Mouse (Mus musculus): ENCODE results near the gene Slco2a1. TPM values are rescaled to one million over a fixed set of nuclear protein-coding genes. Genes with fewer than 3 reads are reported as not detected.

Slco2a1 gene
- polyA plus RNA-seq, 1 experiment from 2014 or later = 6.0 TPM

DNA sequence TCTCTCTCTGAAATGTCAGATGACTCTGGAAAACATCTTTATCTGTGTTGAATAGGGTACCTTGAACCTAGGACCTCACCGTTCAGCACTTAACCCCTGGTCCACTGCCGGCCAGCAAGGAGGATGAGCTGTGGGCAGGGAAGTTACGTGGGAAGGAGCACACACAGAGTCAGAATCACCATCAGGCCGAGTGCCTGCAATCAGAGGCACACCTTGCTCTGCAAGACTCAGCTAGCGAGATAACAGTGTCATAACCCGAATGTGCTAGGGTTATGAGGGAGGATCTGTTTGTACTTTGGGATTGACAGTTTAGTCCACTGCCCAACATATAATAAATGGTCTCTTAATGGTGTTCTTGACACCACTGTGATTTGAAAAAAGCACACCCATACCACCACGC, 50.2 kb downstream of the Slco2a1 start:
- Histone ChIP-seq H3K27ac (no peak overlapping the region), H3K4me3 (no peak overlapping the region), H3K36me3 (no peaks in the 10 kb centered on the region), H3K4me1 (replicated peaks) (peaks cover 2% of the 10 kb centered on the region; the same call in 1 of the 2 replicates), H3K27me3 (no peaks in the 10 kb centered on the region), H3K9me3 (replicated peaks) (no peaks in the 10 kb centered on the region), H3K4me2 (no peak overlapping the region), H3K9ac (no peak overlapping the region)
- WGBS = 68% methylated on average over 7 of the region's 7 CpGs
- no peak for ATAC-seq (replicated peaks; ENCODE audit: insufficient number of reproducible peaks, insufficient read depth, low FRiP score, low read depth)

- Histone ChIP-seq H3K27me3 (no peaks in the 10 kb centered on the region), H3K4me1 (replicated peaks) (peaks cover 2% of the 10 kb centered on the region; the same call in 1 of the 2 replicates), H3K4me2 (no peak overlapping the region), H3K9ac (no peak overlapping the region), H3K4me3 (no peak overlapping the region), H3K36me3 (no peaks in the 10 kb centered on the region), H3K27ac (no peak overlapping the region), H3K9me3 (replicated peaks) (no peaks in the 10 kb centered on the region)
- 63% methylated on average over 2 of the region's 2 CpGs for WGBS
- ATAC-seq (replicated peaks; ENCODE audit: insufficient number of reproducible peaks, insufficient read depth, low FRiP score, low read depth) = no peak
Observed at GRCm38 (mm10) chr9:103040581-103040980, 52.1 kb downstream of the Slco2a1 start.

- H3K4me1 ChIP-seq (replicated peaks) = peaks cover 2% of the 10 kb centered on the region; the same call in 1 of the 2 replicates
- H3K4me3 ChIP-seq = no peak overlapping the region
- H3K4me2 ChIP-seq = no peak overlapping the region
- H3K36me3 ChIP-seq = no peaks in the 10 kb centered on the region
- WGBS = 74% methylated on average over 1 of the region's 1 CpGs
- H3K9ac ChIP-seq = no peak overlapping the region
- no peaks in the 10 kb centered on the region for H3K9me3 ChIP-seq (replicated peaks)
- no peaks in the 10 kb centered on the region for H3K27me3 ChIP-seq
- H3K27ac ChIP-seq = no peak overlapping the region
- ATAC-seq (replicated peaks; ENCODE audit: insufficient number of reproducible peaks, insufficient read depth, low FRiP score, low read depth) = no peak
Observed at GRCm38 (mm10) chr9:103045406-103045805, 56.9 kb downstream of the Slco2a1 start.

GRCm38 (mm10) chr9:103049049-103049511, 60.6 kb downstream of the Slco2a1 start:
- Histone ChIP-seq H3K27ac (no peak overlapping the region), H3K27me3 (no peaks in the 10 kb centered on the region), H3K36me3 (no peaks in the 10 kb centered on the region), H3K9me3 (replicated peaks) (no peaks in the 10 kb centered on the region), H3K4me1 (replicated peaks) (0 out of 2 replicates have a peak, but pooled peaks cover 2% of the 10 kb centered on the region), H3K4me3 (no peak overlapping the region), H3K9ac (no peak overlapping the region), H3K4me2 (no peak overlapping the region)
- ATAC-seq (replicated peaks; ENCODE audit: insufficient number of reproducible peaks, insufficient read depth, low FRiP score, low read depth) = no peak
- 66% methylated on average over 7 of the region's 7 CpGs for WGBS

- no peak overlapping the region for H3K27ac ChIP-seq
- no peaks in the 10 kb centered on the region for H3K36me3 ChIP-seq
- no peak overlapping the region for H3K4me2 ChIP-seq
- no peak overlapping the region for H3K4me3 ChIP-seq
- H3K27me3 ChIP-seq = no peaks in the 10 kb centered on the region
- no peak overlapping the region for H3K9ac ChIP-seq
- WGBS = 61% methylated on average over 7 of the region's 7 CpGs
- H3K9me3 ChIP-seq (replicated peaks) = no peaks in the 10 kb centered on the region
- ATAC-seq (replicated peaks; ENCODE audit: insufficient number of reproducible peaks, insufficient read depth, low FRiP score, low read depth) = no peak
- peaks cover 2% of the 10 kb centered on the region; the same call in 1 of the 2 replicates for H3K4me1 ChIP-seq (replicated peaks)
Observed at GRCm38 (mm10) chr9:103053829-103054228, 65.3 kb downstream of the Slco2a1 start.

- no peaks in the 10 kb centered on the region for H3K27me3 ChIP-seq
- H3K27ac ChIP-seq = no peak overlapping the region
- WGBS = 71% methylated on average over 11 of the region's 11 CpGs
- ATAC-seq (replicated peaks; ENCODE audit: insufficient number of reproducible peaks, insufficient read depth, low FRiP score, low read depth) = no peak
- no peak overlapping the region for H3K9ac ChIP-seq
- H3K4me2 ChIP-seq = no peak overlapping the region
- no peaks in the 10 kb centered on the region for H3K9me3 ChIP-seq (replicated peaks)
- H3K4me1 ChIP-seq (replicated peaks) = peaks cover 2% of the 10 kb centered on the region; the same call in 1 of the 2 replicates
- H3K4me3 ChIP-seq = no peak overlapping the region
- H3K36me3 ChIP-seq = no peaks in the 10 kb centered on the region
Observed at GRCm38 (mm10) chr9:103055061-103055460, 66.5 kb downstream of the Slco2a1 start.

- Histone ChIP-seq H3K27me3 (no peaks in the 10 kb centered on the region), H3K9me3 (replicated peaks) (no peaks in the 10 kb centered on the region), H3K9ac (no peak overlapping the region), H3K27ac (no peak overlapping the region), H3K4me2 (no peak overlapping the region), H3K4me1 (replicated peaks) (peaks cover 2% of the 10 kb centered on the region; the same call in 1 of the 2 replicates), H3K4me3 (no peak overlapping the region), H3K36me3 (no peaks in the 10 kb centered on the region)
- 87% methylated on average over 5 of the region's 5 CpGs for WGBS
- no peak for ATAC-seq (replicated peaks; ENCODE audit: insufficient number of reproducible peaks, insufficient read depth, low FRiP score, low read depth)
Observed at GRCm38 (mm10) chr9:103056164-103056563, 67.7 kb downstream of the Slco2a1 start.

- H3K4me3 ChIP-seq = no peak overlapping the region
- ATAC-seq (replicated peaks; ENCODE audit: insufficient number of reproducible peaks, insufficient read depth, low FRiP score, low read depth) = no peak
- 72% methylated on average over 2 of the region's 2 CpGs for WGBS
Observed at GRCm38 (mm10) chr9:103060551-103060950, 72.0 kb downstream of the Slco2a1 start.

GRCm38 (mm10) chr9:103061471-103062053, 73.0 kb downstream of the Slco2a1 start:
- Histone ChIP-seq H3K9me3 (replicated peaks) (no peaks in the 10 kb centered on the region), H3K36me3 (no peaks in the 10 kb centered on the region), H3K4me2 (no peak overlapping the region), H3K27me3 (no peaks in the 10 kb centered on the region), H3K9ac (no peak overlapping the region), H3K4me3 (no peak overlapping the region), H3K27ac (no peak overlapping the region), H3K4me1 (replicated peaks) (no peaks in the 10 kb centered on the region; the same call in 1 of the 2 replicates)
- 60% methylated on average over 5 of the region's 5 CpGs for WGBS
- ATAC-seq (replicated peaks; ENCODE audit: insufficient number of reproducible peaks, insufficient read depth, low FRiP score, low read depth) = no peak

More at GRCm38 (mm10) chr9:103060551-103060950, 72.0 kb downstream of the Slco2a1 start:
- H3K4me1 ChIP-seq (replicated peaks) = no peaks in the 10 kb centered on the region; the same call in 1 of the 2 replicates
- H3K36me3 ChIP-seq = no peaks in the 10 kb centered on the region
- H3K4me2 ChIP-seq = no peak overlapping the region
- no peak overlapping the region for H3K27ac ChIP-seq
- no peak overlapping the region for H3K9ac ChIP-seq
- no peaks in the 10 kb centered on the region for H3K27me3 ChIP-seq
- no peaks in the 10 kb centered on the region for H3K9me3 ChIP-seq (replicated peaks)

GRCm38 (mm10) chr9:103063591-103063990, 75.1 kb downstream of the Slco2a1 start:
- no peak for ATAC-seq (replicated peaks; ENCODE audit: insufficient number of reproducible peaks, insufficient read depth, low FRiP score, low read depth)
- H3K4me1 ChIP-seq (replicated peaks) = no peaks in the 10 kb centered on the region

GRCm38 (mm10) chr9:103066845-103067244, 78.3 kb downstream of the Slco2a1 start:
- Histone ChIP-seq H3K4me3 (no peak overlapping the region), H3K36me3 (no peaks in the 10 kb centered on the region), H3K27me3 (no peaks in the 10 kb centered on the region), H3K9me3 (replicated peaks) (no peaks in the 10 kb centered on the region), H3K4me1 (replicated peaks) (peaks cover 10% of the 10 kb centered on the region), H3K9ac (no peak overlapping the region), H3K27ac (no peak overlapping the region), H3K4me2 (no peak overlapping the region)
- no peak for ATAC-seq (replicated peaks; ENCODE audit: insufficient number of reproducible peaks, insufficient read depth, low FRiP score, low read depth)
- WGBS = 79% methylated on average over 8 of the region's 8 CpGs

More at GRCm38 (mm10) chr9:103063591-103063990, 75.1 kb downstream of the Slco2a1 start:
- Histone ChIP-seq H3K27ac (no peak overlapping the region), H3K9me3 (replicated peaks) (no peaks in the 10 kb centered on the region), H3K9ac (no peak overlapping the region), H3K36me3 (no peaks in the 10 kb centered on the region), H3K27me3 (no peaks in the 10 kb centered on the region), H3K4me2 (no peak overlapping the region), H3K4me3 (no peak overlapping the region)
- 85% methylated on average over 6 of the region's 6 CpGs for whole genome bisulfite sequencing

- WGBS = 85% methylated on average over 11 of the region's 11 CpGs
- peaks cover 14% of the 10 kb centered on the region for H3K4me1 ChIP-seq (replicated peaks)
- no peak overlapping the region for H3K4me2 ChIP-seq
- no peaks in the 10 kb centered on the region for H3K27me3 ChIP-seq
- H3K9ac ChIP-seq = no peak overlapping the region
- no peak overlapping the region for H3K27ac ChIP-seq
- no peaks in the 10 kb centered on the region for H3K9me3 ChIP-seq (replicated peaks)
- no peak overlapping the region for H3K4me3 ChIP-seq
- H3K36me3 ChIP-seq = no peaks in the 10 kb centered on the region
- ATAC-seq (replicated peaks; ENCODE audit: insufficient number of reproducible peaks, insufficient read depth, low FRiP score, low read depth) = no peak
Observed at GRCm38 (mm10) chr9:103067651-103068050, 79.1 kb downstream of the Slco2a1 start.

Measured in heart, embryonic 15.5 days (tissue).